Mouse (Mus musculus) midbrain, embryonic 16.5 days (tissue): ENCODE data around the gene Nxn. TPM values are rescaled to one million over a fixed set of nuclear protein-coding genes. Genes with fewer than 3 reads are reported as not detected.

Experiments used
- ATAC-seq: fragments of 200-750 bp; cut with Nextera tagmentation; 2 replicates; pipeline ENCODE4 v1.8.0; 2017; ENCODE audit warnings: moderate TSS enrichment
- H3K27ac ChIP-seq: fragments of 300-500 bp; sonication (generic); 2 replicates; pipeline ENCODE4 v1.5.1; 2014; ENCODE audit warnings: mild to moderate bottlenecking, low read length, mixed read lengths
- H3K27me3 ChIP-seq: fragments of 300-500 bp; sonication (generic); 2 replicates; pipeline ENCODE4 v1.6.1; 2014; ENCODE audit warnings: low read depth, low read length, mixed read lengths; ENCODE audit not compliant: control insufficient read depth, insufficient read depth
- H3K36me3 ChIP-seq: fragments of 300-500 bp; sonication (generic); 2 replicates; pipeline ENCODE4 v1.6.1; 2014; ENCODE audit warnings: mild to moderate bottlenecking, low read length, moderate library complexity, mixed read lengths; ENCODE audit not compliant: control insufficient read depth, insufficient read depth
- H3K4me1 ChIP-seq: fragments of 300-500 bp; sonication (generic); 2 replicates; pipeline ENCODE4 v1.6.1; 2014; ENCODE audit warnings: mild to moderate bottlenecking, low read length, mixed read lengths; ENCODE audit not compliant: control insufficient read depth, insufficient read depth
- H3K4me2 ChIP-seq: fragments of 300-500 bp; sonication (generic); 2 replicates; pipeline ENCODE4 v1.6.1; 2014; ENCODE audit warnings: mild to moderate bottlenecking, low read length, mixed read lengths
- H3K4me3 ChIP-seq: fragments of 300-500 bp; sonication (generic); 2 replicates; pipeline ENCODE4 v1.5.1; 2014; ENCODE audit warnings: low read depth, mild to moderate bottlenecking, low read length, moderate library complexity, mixed read lengths
- H3K9ac ChIP-seq: fragments of 300-500 bp; sonication (generic); 2 replicates; pipeline ENCODE4 v1.6.1; 2014; ENCODE audit warnings: low read depth, low read length, mixed read lengths
- H3K9me3 ChIP-seq: fragments of 300-500 bp; sonication (generic); replicated peaks from 2 replicates; pipeline ENCODE4 v1.6.1; 2014; ENCODE audit warnings: mild to moderate bottlenecking, low read length, mixed read lengths; ENCODE audit not compliant: control insufficient read depth, poor library complexity, severe bottlenecking
- WGBS: fragments of 180-500 bp; shearing (Covaris S2); extraction: QIAGEN DNeasy Blood & Tissue Kit; methylation state at CpG from one replicate; pipeline ENCODE4 v1.1.7; 2014; 5-methylcytosine and 5-hydroxymethylcytosine counted together
- polyA plus RNA-seq: library from polyadenylated mRNA; unstranded; fragments of >200 nt; fragmentation: Nextera tagmentation; extraction: Ambion mirVana; gene quantifications from 2 replicates; pipeline ENCODE4 v1.2.1, GENCODE M21; 2015

Gene Nxn
- polyA plus RNA-seq, 1 experiment from 2014 or later, result 16.3 TPM

DNA sequence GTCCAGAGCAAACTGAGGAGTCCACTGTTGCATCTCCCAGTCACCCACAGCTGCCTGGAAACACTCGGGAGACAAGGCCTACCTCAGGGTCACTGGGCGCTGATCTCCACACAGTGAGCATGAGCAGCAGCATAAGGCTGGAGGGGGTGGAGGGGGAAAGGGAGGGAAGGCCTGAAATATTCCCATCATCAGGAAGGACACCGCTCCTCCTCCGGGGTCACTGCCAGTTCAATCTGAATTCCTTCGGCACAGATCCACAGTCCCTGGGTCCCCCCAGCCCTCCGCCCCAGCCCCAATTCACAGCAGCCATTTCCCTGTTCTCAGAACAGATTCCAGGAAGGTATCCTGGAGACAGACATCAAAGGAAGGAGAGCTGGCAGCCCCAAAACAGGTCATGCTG, 35.8 kb downstream of the Nxn start:
- Histone ChIP-seq H3K36me3 (no peaks in the 10 kb centered on the region), H3K9me3 (no peaks in the 10 kb centered on the region), H3K4me2 (no peak overlapping the region), H3K9ac (no peak overlapping the region), H3K27me3 (no peaks in the 10 kb centered on the region), H3K27ac (0 out of 2 replicates have a peak overlapping the region, but pooled peaks have one; percentile 2), H3K4me3 (no peak overlapping the region), H3K4me1 (peaks cover 22% of the 10 kb centered on the region)
- 11% methylated on average over 6 of the region's 6 CpGs for WGBS
- ATAC-seq, result peak; percentile 32; the same call in 1 of the 2 replicates

DNA sequence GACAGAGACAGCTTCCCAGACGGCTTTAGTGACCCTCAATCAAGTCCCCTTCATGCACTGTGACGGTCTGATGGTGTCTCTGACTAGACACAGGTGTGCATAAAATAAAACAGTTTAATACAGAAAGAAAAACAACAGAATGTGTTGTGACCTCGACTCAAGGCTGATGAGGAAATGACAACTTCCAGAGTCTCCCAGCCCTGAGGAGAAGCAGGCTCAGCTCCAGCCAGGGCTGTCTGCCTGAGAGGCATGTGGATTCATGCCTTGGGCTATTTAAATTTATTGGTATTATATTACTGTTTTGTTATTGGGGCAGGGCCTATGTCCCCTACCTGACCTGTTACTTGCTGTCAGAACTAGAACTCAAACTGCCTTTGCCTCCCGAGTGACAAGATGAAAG, 37.5 kb downstream of the Nxn start:
- H3K36me3 ChIP-seq, result no peaks in the 10 kb centered on the region
- peaks cover 30% of the 10 kb centered on the region for H3K4me1 ChIP-seq
- H3K4me3 ChIP-seq, result no peak overlapping the region
- no peak overlapping the region for H3K4me2 ChIP-seq
- no peaks in the 10 kb centered on the region for H3K27me3 ChIP-seq
- ATAC-seq, result no peak
- H3K9ac ChIP-seq, result no peak overlapping the region
- 79% methylated on average over 4 of the region's 4 CpGs for WGBS
- no peak overlapping the region for H3K27ac ChIP-seq
- no peaks in the 10 kb centered on the region for H3K9me3 ChIP-seq

DNA sequence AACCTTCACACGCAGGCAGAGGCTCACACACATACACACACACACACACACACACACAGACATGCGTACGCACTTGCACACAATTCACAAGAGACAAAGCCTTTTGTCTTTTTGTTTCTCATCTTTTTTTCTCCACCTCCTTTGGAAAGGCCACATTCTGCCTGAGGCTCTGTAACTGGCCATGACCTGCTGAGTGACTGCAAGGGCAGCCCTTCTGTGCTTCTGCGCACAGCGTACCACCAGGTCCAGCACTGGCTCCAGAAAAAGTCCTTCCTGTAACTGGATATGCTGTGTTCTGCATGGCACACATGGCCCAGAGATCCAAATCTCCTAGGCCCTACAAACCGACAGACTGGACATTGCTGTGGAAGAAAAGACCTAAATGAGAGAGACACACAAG, 38.7 kb downstream of the Nxn start:
- no peak overlapping the region for H3K27ac ChIP-seq
- no peak for ATAC-seq
- H3K4me3 ChIP-seq, result no peak overlapping the region
- no peaks in the 10 kb centered on the region for H3K36me3 ChIP-seq
- H3K4me2 ChIP-seq, result no peak overlapping the region
- peaks cover 30% of the 10 kb centered on the region for H3K4me1 ChIP-seq
- 64% methylated on average over 6 of the region's 6 CpGs for WGBS
- no peak overlapping the region for H3K9ac ChIP-seq
- no peaks in the 10 kb centered on the region for H3K27me3 ChIP-seq
- no peaks in the 10 kb centered on the region for H3K9me3 ChIP-seq

DNA sequence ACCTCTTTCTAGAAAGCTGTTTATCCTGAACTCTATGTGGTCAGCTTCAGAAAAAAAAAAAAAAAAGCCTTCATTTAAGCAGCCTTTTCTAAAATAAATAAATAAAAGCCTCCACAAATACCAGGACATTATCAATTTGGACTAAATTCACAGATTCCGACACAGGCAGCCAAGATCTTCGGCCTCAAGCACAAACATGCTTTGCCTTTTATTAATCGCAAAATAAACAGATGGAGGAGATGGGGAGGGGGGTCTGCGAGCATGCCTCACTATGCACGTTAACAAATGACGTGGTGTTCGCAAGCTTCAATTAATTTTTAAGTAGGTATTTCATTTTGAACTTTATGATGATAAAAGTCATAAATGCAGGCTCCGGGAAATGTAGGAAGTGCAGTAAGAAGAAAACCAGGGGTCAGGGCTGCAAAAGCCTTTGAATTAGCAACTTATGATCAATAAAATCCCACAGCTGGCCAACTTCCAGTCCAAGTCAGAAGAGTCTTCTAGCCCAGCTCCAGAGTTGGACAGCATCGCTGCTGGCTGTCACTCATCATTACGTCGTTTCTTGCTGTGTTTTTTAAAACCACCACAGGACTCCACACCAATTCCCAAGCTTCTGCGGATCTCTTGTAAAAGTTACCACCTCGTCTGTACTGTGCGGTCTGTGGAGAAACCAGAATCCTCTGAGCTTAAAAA, 40.2 kb downstream of the Nxn start:
- Histone ChIP-seq H3K4me3 (no peak overlapping the region), H3K27ac (no peak overlapping the region), H3K9me3 (no peaks in the 10 kb centered on the region), H3K9ac (no peak overlapping the region), H3K4me1 (peaks cover 28% of the 10 kb centered on the region), H3K4me2 (no peak overlapping the region), H3K36me3 (no peaks in the 10 kb centered on the region), H3K27me3 (no peaks in the 10 kb centered on the region)
- ATAC-seq, result no peak
- WGBS, result 22% methylated on average over 14 of the region's 14 CpGs

DNA sequence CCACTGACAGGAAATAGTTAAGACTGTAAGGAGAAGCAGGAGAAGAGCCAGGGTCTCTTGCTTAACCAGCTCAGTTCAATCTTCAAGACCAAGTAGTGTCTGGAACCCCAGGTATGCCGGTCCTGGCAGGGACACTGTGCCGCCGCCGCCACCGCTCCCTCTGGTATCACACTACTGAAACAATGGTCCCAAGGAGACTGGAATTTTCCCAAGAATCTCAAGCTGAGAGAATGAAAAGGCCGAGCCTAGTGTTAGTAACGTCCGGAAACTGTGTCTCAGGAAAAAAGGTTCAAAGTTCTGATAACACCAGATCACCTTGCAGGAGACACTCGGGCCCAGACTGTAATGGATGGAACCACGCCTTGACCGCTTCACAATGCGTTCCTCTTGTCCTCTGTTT, 41.5 kb downstream of the Nxn start:
- ATAC-seq, result no peak
- 38% methylated on average over 12 of the region's 12 CpGs for WGBS
- H3K27ac ChIP-seq, result no peak overlapping the region; the same call in 1 of the 2 replicates

DNA sequence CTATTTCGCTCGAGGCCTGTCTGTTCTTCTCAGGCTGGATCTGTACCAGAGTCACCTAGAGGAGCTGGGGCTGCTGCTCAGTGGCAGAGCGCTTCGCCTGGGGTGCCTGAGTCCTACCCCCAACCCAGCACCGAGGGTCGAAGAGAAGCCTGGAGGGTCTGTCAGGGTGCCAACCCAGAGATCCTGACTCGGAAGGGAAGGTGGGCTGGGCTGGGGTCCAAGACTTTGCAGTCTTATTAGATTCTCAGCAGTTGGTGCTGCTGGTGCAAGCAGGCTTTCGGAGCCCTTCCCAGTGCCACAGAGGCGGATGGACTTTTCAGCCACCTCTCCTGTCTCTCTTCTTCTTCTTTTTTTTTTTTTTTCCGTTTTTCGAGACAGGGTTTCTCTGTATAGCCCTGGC, 42.8 kb downstream of the Nxn start:
- Histone ChIP-seq H3K4me1 (peaks cover 30% of the 10 kb centered on the region), H3K36me3 (no peaks in the 10 kb centered on the region), H3K27ac (no peak overlapping the region), H3K4me3 (no peak overlapping the region), H3K4me2 (no peak overlapping the region), H3K9ac (no peak overlapping the region), H3K27me3 (no peaks in the 10 kb centered on the region), H3K9me3 (no peaks in the 10 kb centered on the region)
- WGBS, result 82% methylated on average over 10 of the region's 11 CpGs
- ATAC-seq, result no peak

More for the DNA sequence above, 41.5 kb downstream of the Nxn start:
- H3K4me1 ChIP-seq, result peaks cover 29% of the 10 kb centered on the region
- H3K9ac ChIP-seq, result no peak overlapping the region
- no peak overlapping the region for H3K4me2 ChIP-seq
- no peak overlapping the region for H3K4me3 ChIP-seq
- no peaks in the 10 kb centered on the region for H3K27me3 ChIP-seq
- no peaks in the 10 kb centered on the region for H3K36me3 ChIP-seq
- H3K9me3 ChIP-seq, result no peaks in the 10 kb centered on the region

DNA sequence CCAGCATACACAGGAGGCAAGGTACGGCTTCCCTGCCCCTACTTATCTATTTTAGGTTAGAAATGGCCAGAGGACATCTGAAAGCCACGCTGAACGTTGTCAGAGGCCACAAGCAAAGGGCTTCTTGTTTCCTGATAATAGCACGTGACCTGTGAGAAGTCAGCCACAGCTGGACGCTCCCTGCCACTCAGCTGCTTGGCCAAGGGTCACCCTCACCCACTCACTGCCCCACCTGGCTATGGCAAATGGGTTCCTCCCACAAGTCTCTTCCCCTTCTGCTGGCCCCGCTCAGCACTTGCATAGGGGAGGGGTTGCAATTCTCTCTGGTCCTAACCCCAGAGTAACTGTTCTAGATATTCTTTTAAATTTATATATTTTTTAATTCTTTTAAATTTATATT, 43.5 kb downstream of the Nxn start:
- ATAC-seq, result no peak
- no peak overlapping the region for H3K4me3 ChIP-seq
- no peaks in the 10 kb centered on the region for H3K36me3 ChIP-seq
- H3K4me2 ChIP-seq, result no peak overlapping the region
- peaks cover 35% of the 10 kb centered on the region for H3K4me1 ChIP-seq
- 78% methylated on average over 6 of the region's 6 CpGs for whole genome bisulfite sequencing
- no peaks in the 10 kb centered on the region for H3K9me3 ChIP-seq
- H3K27ac ChIP-seq, result no peak overlapping the region
- no peaks in the 10 kb centered on the region for H3K27me3 ChIP-seq
- H3K9ac ChIP-seq, result no peak overlapping the region

DNA sequence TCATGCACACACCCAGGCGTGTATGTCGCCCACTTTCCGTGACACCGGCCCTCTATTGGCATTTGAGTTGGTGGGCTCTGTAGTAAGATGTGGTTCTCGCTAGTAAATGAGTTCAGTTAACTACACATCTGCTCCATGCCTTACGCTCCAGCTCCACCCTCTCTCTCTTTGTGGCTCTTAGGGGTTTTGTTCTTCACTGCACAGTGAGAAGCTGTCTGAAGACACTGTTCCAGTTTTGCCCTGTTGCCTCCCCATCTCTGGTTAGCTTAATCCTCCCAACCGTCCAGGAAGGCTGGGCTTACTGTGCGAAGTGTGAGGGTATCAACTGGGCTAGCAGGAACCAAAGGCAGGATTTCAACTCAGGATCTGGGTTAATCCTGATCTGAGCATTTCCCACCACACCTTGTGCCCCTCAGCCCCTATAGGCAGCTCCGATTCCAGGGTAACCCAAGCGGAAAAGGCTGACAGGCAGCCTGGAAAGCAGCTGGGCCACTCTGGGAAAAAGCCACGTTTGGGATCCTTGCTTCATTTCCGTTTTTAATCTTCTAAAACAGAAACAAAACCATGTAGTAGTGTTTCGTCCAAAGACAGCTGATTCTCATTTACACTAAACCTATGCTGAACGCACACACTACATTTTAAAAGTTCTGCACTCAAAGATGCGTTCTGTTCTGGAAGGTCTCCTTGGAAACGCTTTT, 45.9 kb downstream of the Nxn start:
- Histone ChIP-seq H3K27me3 (no peaks in the 10 kb centered on the region), H3K4me3 (no peak overlapping the region), H3K4me1 (peaks cover 36% of the 10 kb centered on the region), H3K36me3 (no peaks in the 10 kb centered on the region), H3K27ac (no peak overlapping the region), H3K4me2 (no peak overlapping the region), H3K9ac (no peak overlapping the region), H3K9me3 (no peaks in the 10 kb centered on the region)
- no peak for ATAC-seq
- 41% methylated on average over 16 of the region's 16 CpGs for WGBS

DNA sequence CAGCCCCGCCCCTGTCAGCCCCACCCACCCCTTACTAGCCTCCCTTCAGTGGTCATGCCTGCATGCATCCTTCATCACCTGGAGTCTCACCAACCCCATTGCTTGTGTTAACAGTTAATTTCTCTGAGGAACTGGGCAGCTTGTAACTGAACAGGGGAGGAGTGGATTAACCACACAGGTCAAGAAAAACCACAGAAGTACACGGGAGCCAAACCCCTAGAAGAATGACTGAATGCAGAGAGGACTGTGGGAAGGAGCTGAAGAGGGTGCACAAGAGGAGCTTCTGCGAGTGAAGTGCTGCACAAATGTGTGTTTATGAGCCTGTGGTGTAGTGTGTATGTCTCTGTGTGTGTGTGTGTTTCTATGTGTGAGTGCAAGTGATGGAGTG, 47.3 kb downstream of the Nxn start:
- Histone ChIP-seq H3K4me3 (no peak overlapping the region), H3K9me3 (no peaks in the 10 kb centered on the region), H3K27ac (no peak overlapping the region), H3K36me3 (no peaks in the 10 kb centered on the region), H3K4me1 (peaks cover 27% of the 10 kb centered on the region), H3K9ac (no peak overlapping the region), H3K4me2 (no peak overlapping the region), H3K27me3 (no peaks in the 10 kb centered on the region)
- WGBS, result 10% methylated on average over 3 of the region's 3 CpGs
- ATAC-seq, result no peak
